Mouse (Mus musculus) MEL (cell line): ENCODE measurements around the gene Unc13a. TPM values are rescaled to one million over a fixed set of nuclear protein-coding genes. Genes with fewer than 3 reads are reported as not detected.

Source experiments
- DNase-seq: peaks from one replicate; pipeline ENCODE4 v3.0.0; 2011; ENCODE audit warnings: low read depth, low spot score
- H3K27ac ChIP-seq: 2 replicates; pipeline ENCODE4 v1.5.1; 2012; ENCODE audit warnings: low read depth, mild to moderate bottlenecking, control low read depth, low read length, moderate library complexity; ENCODE audit not compliant: control insufficient read depth
- H3K27me3 ChIP-seq, 2 experiments: fragments of 150-350 bp in 1 of 2; sonication (generic) in 1 of 2; 2 replicates each; pipeline ENCODE4 v1.6.1; 2012; ENCODE audit warnings: low read length in 2 of 2, mild to moderate bottlenecking in 2 of 2, improper control_type of control experiment in 1 of 2, moderate library complexity in 1 of 2; ENCODE audit not compliant: insufficient read depth in 2 of 2, control insufficient read depth in 1 of 2
- H3K36me3 ChIP-seq, 2 experiments: 2 replicates each; pipeline ENCODE4 v1.6.1; 2012 to 2014; ENCODE audit warnings: low read length in 2 of 2, improper control_type of control experiment in 1 of 2, inconsistent platforms in 1 of 2, mild to moderate bottlenecking in 1 of 2; ENCODE audit not compliant: insufficient read depth in 2 of 2, control insufficient read depth in 1 of 2
- H3K4me1 ChIP-seq, 2 experiments: fragments of 150-350 bp in 1 of 2; sonication (generic) in 1 of 2; 2 replicates each; pipeline ENCODE4 v1.6.1; 2012; ENCODE audit warnings: low read length in 2 of 2, improper control_type of control experiment in 1 of 2, mild to moderate bottlenecking in 1 of 2; ENCODE audit not compliant: insufficient read depth in 2 of 2, control insufficient read depth in 1 of 2
- H3K4me3 ChIP-seq, 2 experiments: fragments of 150-350 bp in 1 of 2; sonication (generic) in 1 of 2; 2 replicates each; pipeline ENCODE4 v1.5.1; 2012; ENCODE audit warnings: low read depth in 2 of 2, low read length in 2 of 2, mild to moderate bottlenecking in 2 of 2, moderate library complexity in 2 of 2, control low read depth in 1 of 2, improper control_type of control experiment in 1 of 2; ENCODE audit not compliant: control insufficient read depth in 1 of 2, insufficient read depth in 1 of 2
- H3K79me2 ChIP-seq: 2 replicates; pipeline ENCODE4 v1.6.1; 2012; ENCODE audit warnings: mild to moderate bottlenecking, low read length, moderate library complexity; ENCODE audit not compliant: control insufficient read depth, poor library complexity, insufficient read depth
- H3K9ac ChIP-seq: 2 replicates; pipeline ENCODE4 v1.6.1; 2012; ENCODE audit warnings: low read depth, mild to moderate bottlenecking, control low read depth, low read length, moderate library complexity; ENCODE audit not compliant: control insufficient read depth, poor library complexity, severe bottlenecking
- H3K9me3 ChIP-seq: fragments of 150-350 bp; sonication (generic); replicated peaks from 2 replicates; pipeline ENCODE4 v1.6.1; 2012; ENCODE audit warnings: mild to moderate bottlenecking, low read length, improper control_type of control experiment, moderate library complexity; ENCODE audit not compliant: insufficient read depth
- CTCF ChIP-seq, 3 experiments: IDR thresholded peaks in 2 of 3; conservative IDR thresholded peaks in 1 of 3; 2 replicates each; pipeline ENCODE4 v1.5.1; 2011 to 2012; ENCODE audit warnings: low read length in 3 of 3, low read depth in 2 of 3, mild to moderate bottlenecking in 2 of 3, improper control_type of control experiment in 1 of 3, inconsistent platforms in 1 of 3, mixed read lengths in 1 of 3, moderate library complexity in 1 of 3; ENCODE audit not compliant: control insufficient read depth in 1 of 3, insufficient read depth in 1 of 3, poor library complexity in 1 of 3, severe bottlenecking in 1 of 3
- E2F4 ChIP-seq: IDR thresholded peaks from 2 replicates; pipeline ENCODE4 v1.6.1; 2011; ENCODE audit warnings: low read depth, low read length, improper control_type of control experiment, borderline replicate concordance
- EP300 ChIP-seq, 2 experiments: IDR thresholded peaks; 2 replicates each; pipeline ENCODE4 v1.6.1; 2011; ENCODE audit warnings: improper control_type of control experiment in 2 of 2, low read length in 2 of 2, low read depth in 1 of 2, mild to moderate bottlenecking in 1 of 2
- GATA1 ChIP-seq: IDR thresholded peaks from 2 replicates; pipeline ENCODE4 v1.6.1; 2011; ENCODE audit warnings: low read depth, low read length, improper control_type of control experiment
- HCFC1 ChIP-seq: IDR thresholded peaks from 2 replicates; pipeline ENCODE4 v1.6.1; 2012; ENCODE audit warnings: low read depth, mild to moderate bottlenecking, inconsistent platforms, low read length, improper control_type of control experiment, moderate library complexity
- MAFK ChIP-seq: IDR thresholded peaks from 2 replicates; pipeline ENCODE4 v1.6.1; 2011; ENCODE audit warnings: low read depth, mild to moderate bottlenecking, low read length, improper control_type of control experiment, borderline replicate concordance
- MEF2A ChIP-seq: IDR thresholded peaks from 2 replicates; pipeline ENCODE4 v1.6.1; 2014; ENCODE audit warnings: low read depth, mild to moderate bottlenecking, inconsistent platforms, low read length, improper control_type of control experiment; ENCODE audit not compliant: poor library complexity, insufficient replicate concordance, severe bottlenecking; ENCODE audit errors: extremely low read depth
- MYC ChIP-seq: IDR thresholded peaks from 2 replicates; pipeline ENCODE4 v1.6.1; 2011; ENCODE audit warnings: low read depth, mild to moderate bottlenecking, low read length, improper control_type of control experiment, moderate library complexity
- NRF1 ChIP-seq: IDR thresholded peaks from 2 replicates; pipeline ENCODE4 v1.6.1; 2014; ENCODE audit warnings: low read depth, mild to moderate bottlenecking, inconsistent platforms, low read length, improper control_type of control experiment, moderate library complexity; ENCODE audit not compliant: poor library complexity, insufficient read depth, severe bottlenecking
- POLR2A ChIP-seq, 2 experiments: IDR thresholded peaks; 2 replicates each; pipeline ENCODE4 v1.6.1; 2011 to 2012; ENCODE audit warnings: low read length in 2 of 2, mild to moderate bottlenecking in 2 of 2, control low read depth in 1 of 2, improper control_type of control experiment in 1 of 2, low read depth in 1 of 2, moderate library complexity in 1 of 2; ENCODE audit not compliant: control insufficient read depth in 1 of 2, insufficient read depth in 1 of 2, poor library complexity in 1 of 2
- RAD21 ChIP-seq: IDR thresholded peaks from 2 replicates; pipeline ENCODE4 v1.6.1; 2011; ENCODE audit warnings: mild to moderate bottlenecking, low read depth, low read length, improper control_type of control experiment
- SIN3A ChIP-seq: IDR thresholded peaks from 2 replicates; pipeline ENCODE4 v1.6.1; 2012; ENCODE audit warnings: low read length, improper control_type of control experiment, inconsistent platforms
- SMC3 ChIP-seq: IDR thresholded peaks from 2 replicates; pipeline ENCODE4 v1.6.1; 2011; ENCODE audit warnings: low read depth, low read length, improper control_type of control experiment
- UBTF ChIP-seq: IDR thresholded peaks from 2 replicates; pipeline ENCODE4 v1.6.1; 2012; ENCODE audit warnings: low read depth, mild to moderate bottlenecking, inconsistent platforms, low read length, improper control_type of control experiment, moderate library complexity, borderline replicate concordance; ENCODE audit not compliant: insufficient read depth
- ZC3H11A ChIP-seq: IDR thresholded peaks from 2 replicates; pipeline ENCODE4 v1.6.1; 2012; ENCODE audit warnings: low read depth, mild to moderate bottlenecking, inconsistent platforms, low read length, improper control_type of control experiment
- ZNF384 ChIP-seq: IDR thresholded peaks from 2 replicates; pipeline ENCODE4 v1.6.1; 2012; ENCODE audit warnings: low read depth, mild to moderate bottlenecking, inconsistent platforms, low read length, improper control_type of control experiment
- polyA plus RNA-seq, 2 experiments: library from polyadenylated mRNA; stranded (reverse) in 1 of 2; unstranded in 1 of 2; fragments of >175 nt in 1 of 2; fragments of >200 nt in 1 of 2; gene quantifications; 2 replicates each; pipeline versions ENCODE4 v1.2.1 to v1.2.4; 2012; ENCODE audit warnings: low replicate concordance in 2 of 2, low read depth in 1 of 2; ENCODE audit not compliant: insufficient read length in 2 of 2, insufficient read depth in 1 of 2, missing spikeins in 1 of 2
- total RNA-seq: library from RNA; depleted of rRNA; stranded (reverse); fragments of 300-350 nt; gene quantifications from 2 replicates; pipeline ENCODE4 v1.2.3, GENCODE M21; 2012

Unc13a gene
- total and polyA plus RNA-seq, 3 experiments: 0.81 to 3.6 TPM; not detected in 1

DNA sequence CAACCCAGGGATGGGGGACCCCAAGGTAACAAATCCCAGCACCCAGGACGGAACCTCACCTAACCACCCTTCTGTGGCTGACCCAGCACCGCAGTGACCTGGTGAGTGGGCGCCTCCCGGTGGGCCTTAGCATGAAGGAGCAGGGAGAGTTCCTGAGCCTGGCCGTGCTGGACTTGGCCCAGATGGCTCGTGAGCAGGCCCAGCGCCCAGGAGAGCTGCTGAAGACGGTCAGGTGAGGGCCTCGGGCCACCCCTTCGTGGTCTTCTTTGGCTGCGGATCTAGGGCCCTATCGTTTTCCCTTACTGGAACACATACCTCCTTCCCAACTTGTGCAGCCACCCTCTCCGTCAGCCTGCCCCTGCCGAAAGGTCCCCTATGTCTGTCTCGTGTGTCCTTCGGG is 7.6 kb upstream of the Unc13a start:
- no peak overlapping the region for H3K27ac ChIP-seq
- H3K9ac ChIP-seq: no peak overlapping the region
- no peaks in the 10 kb centered on the region for H3K27me3 ChIP-seq
- DNase-seq: no peak
- H3K4me3 ChIP-seq: no peak overlapping the region
- TF ChIP-seq GATA1 (no peak), ZNF384 (no peak), MAFK (no peak), ZC3H11A (no peak), RAD21 (no peak), NRF1 (no peak), HCFC1 (no peak)
- no peaks in the 10 kb centered on the region for H3K9me3 ChIP-seq
- peaks cover 0 to 4% of the 10 kb centered on the region in 2 experiments; a peak in 1 of 4 replicates for H3K36me3 ChIP-seq
- H3K4me1 ChIP-seq: peaks cover 2 to 13% of the 10 kb centered on the region in 2 experiments; a peak in 2 of 4 replicates
- H3K79me2 ChIP-seq: peaks cover 1% of the 10 kb centered on the region; the same call in 1 of the 2 replicates

DNA sequence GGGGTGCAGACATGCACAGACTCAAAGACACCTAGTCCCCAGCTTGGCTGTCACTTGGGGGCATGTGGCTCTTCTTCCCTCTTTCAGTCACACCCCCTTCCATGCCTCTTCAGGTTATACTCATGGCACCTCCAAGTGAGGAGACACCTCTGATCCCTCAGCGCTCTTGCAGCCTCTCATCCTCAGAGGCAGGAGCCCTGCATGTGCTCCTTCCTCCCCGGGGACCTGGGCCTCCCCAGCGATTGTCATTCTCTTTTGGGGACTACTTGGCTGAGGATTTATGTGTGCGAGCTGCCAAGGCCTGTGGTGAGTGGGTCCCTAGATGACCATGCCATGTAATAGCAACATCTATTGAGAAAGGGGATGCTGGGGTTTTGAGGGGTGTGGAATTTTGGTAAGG is 6.7 kb upstream of the Unc13a start:
- no peaks in the 10 kb centered on the region for H3K27me3 ChIP-seq
- H3K36me3 ChIP-seq: peaks cover 0 to 4% of the 10 kb centered on the region in 2 experiments; a peak in 1 of 4 replicates
- TF ChIP-seq ZC3H11A (no peak), SMC3 (no peak), MYC (no peak), RAD21 (no peak), SIN3A (no peak), MEF2A (no peak), POLR2A (IDR thresholded peaks at IDR 0.05; ENCODE audit: control insufficient read depth in 1 of 2, insufficient read depth in 1 of 2, low read depth in 1 of 2, low read length in 2 of 2, poor library complexity in 1 of 2) (no peak), ZNF384 (no peak), CTCF (IDR thresholded peaks at IDR 0.05 in 2 of 3, conservative IDR thresholded peaks at IDR 0.05 in 1 of 3; ENCODE audit: control insufficient read depth in 1 of 3, insufficient read depth in 1 of 3, low read depth in 2 of 3, low read length in 3 of 3, poor library complexity in 1 of 3, severe bottlenecking in 1 of 3) (no peak), E2F4 (no peak), UBTF (no peak), EP300 (IDR thresholded peaks at IDR 0.05; ENCODE audit: low read depth in 1 of 2, low read length in 2 of 2) (no peak)
- peaks cover 1% of the 10 kb centered on the region; the same call in 1 of the 2 replicates for H3K79me2 ChIP-seq
- H3K4me3 ChIP-seq: no peak overlapping the region
- no peak overlapping the region for H3K27ac ChIP-seq
- no peak overlapping the region for H3K9ac ChIP-seq
- H3K9me3 ChIP-seq: no peaks in the 10 kb centered on the region
- no peak for DNase-seq
- H3K4me1 ChIP-seq: peaks cover 2 to 13% of the 10 kb centered on the region in 2 experiments; a peak in 2 of 4 replicates
